In genomic region chr12:72242807-72243206, GRCm38 (mm10) we compare ENCODE assay signal across 22 mouse cellular contexts. TPM values are rescaled to one million over a fixed set of nuclear protein-coding genes. Genes with fewer than 3 reads are reported as not detected.
A peak's percentile ranks its signal among the peaks of the same experiment; 100 is the strongest.
DNase-seq lines count a peak whose midpoint lies in the region; ATAC-seq and TF ChIP-seq lines count a peak whose summit lies in the region.
"Had no signal": no experiment of that assay in that cellular context is flagged by ENCODE, and none has a peak within 500 bp of the region (broad histone marks: within the 10 kb centered on the region; RNA-seq: fewer than 3 reads in every experiment).

No protein-coding gene starts in this region.

- no peak overlapping the region for H3K4me3 ChIP-seq in gastrocnemius, adult 2 months
- H3K4me3 ChIP-seq in midbrain, embryonic 14.5 days (replicated peaks; ENCODE audit: low read depth, low read length): no peak overlapping the region
- H3K4me3 ChIP-seq in midbrain, embryonic 16.5 days (ENCODE audit: low read depth, low read length): no peak overlapping the region
- no peak overlapping the region for H3K4me3 ChIP-seq in stomach, postnatal 0 days (ENCODE audit: low read depth, low read length)
- H3K4me3 ChIP-seq: heart, embryonic 13.5 days; intestine, embryonic 15.5 days; megakaryocyte, embryonic 14.5 days had no signal

- DNase-seq in gastrocnemius, adult 2 months: no peak
- no peak for DNase-seq in gastrocnemius, adult 8-10 months (ENCODE audit: low spot score in 2 of 2)
- DNase-seq in kidney, postnatal 10 days: peak; percentile 21
- DNase-seq in kidney, adult 11 months: no peak
- DNase-seq in midbrain, embryonic 14.5 days: peak; percentile 47
- no peak for DNase-seq in stomach, postnatal 0 days (ENCODE audit: low spot score)
- no peak for DNase-seq in adrenal gland, adult 2 months
- DNase-seq: cerebellum, adult 11 months; gastrocnemius, postnatal 14 days; lung, postnatal 10 days; thymus, adult 2 months had no signal

- WGBS in midbrain, embryonic 14.5 days: 77% methylated on average over 6 of the region's 6 CpGs
- 65% methylated on average over 6 of the region's 6 CpGs for WGBS in midbrain, embryonic 16.5 days
- WGBS in stomach, postnatal 0 days: 59% methylated on average over 6 of the region's 6 CpGs

- no peak overlapping the region for H3K9ac ChIP-seq in midbrain, embryonic 14.5 days (replicated peaks; ENCODE audit: low read length)
- no peak overlapping the region for H3K9ac ChIP-seq in midbrain, embryonic 16.5 days (ENCODE audit: low read depth, low read length)
- no peak overlapping the region for H3K9ac ChIP-seq in stomach, postnatal 0 days (ENCODE audit: low read length)
- H3K9ac ChIP-seq: heart, embryonic 13.5 days; intestine, embryonic 15.5 days had no signal

- no peaks in the 10 kb centered on the region for H3K36me3 ChIP-seq in midbrain, embryonic 14.5 days (ENCODE audit: control insufficient read depth, insufficient read depth, low read length)
- no peaks in the 10 kb centered on the region for H3K36me3 ChIP-seq in midbrain, embryonic 16.5 days (ENCODE audit: control insufficient read depth, insufficient read depth, low read length)
- no peaks in the 10 kb centered on the region for H3K36me3 ChIP-seq in stomach, postnatal 0 days (ENCODE audit: control insufficient read depth, insufficient read depth, low read length)
- H3K36me3 ChIP-seq: G1E; heart, embryonic 13.5 days; intestine, embryonic 15.5 days had no signal

- no peak overlapping the region for H3K4me2 ChIP-seq in midbrain, embryonic 14.5 days (ENCODE audit: low read length)
- no peak overlapping the region for H3K4me2 ChIP-seq in midbrain, embryonic 16.5 days (ENCODE audit: low read length)
- no peak overlapping the region for H3K4me2 ChIP-seq in stomach, postnatal 0 days (replicated peaks; ENCODE audit: low read depth)
- H3K4me2 ChIP-seq: heart, embryonic 13.5 days; intestine, embryonic 15.5 days had no signal

- no peaks in the 10 kb centered on the region for H3K9me3 ChIP-seq in midbrain, embryonic 14.5 days (ENCODE audit: control insufficient read depth, low read length)
- H3K9me3 ChIP-seq in midbrain, embryonic 16.5 days (replicated peaks; ENCODE audit: control insufficient read depth, low read length, poor library complexity, severe bottlenecking): 0 out of 2 replicates have a peak, but pooled peaks cover 2% of the 10 kb centered on the region
- no peaks in the 10 kb centered on the region for H3K9me3 ChIP-seq in stomach, postnatal 0 days (ENCODE audit: control insufficient read depth, low read length)
- H3K9me3 ChIP-seq: G1E; intestine, embryonic 15.5 days; megakaryocyte, embryonic 14.5 days had no signal

- no peak for ATAC-seq in midbrain, embryonic 14.5 days (ENCODE audit: low FRiP score, low TSS enrichment)
- ATAC-seq in midbrain, embryonic 16.5 days: no peak
- no peak for ATAC-seq in stomach, postnatal 0 days (ENCODE audit: low FRiP score, low TSS enrichment)
- ATAC-seq: forebrain, embryonic 14.5 days; intestine, embryonic 15.5 days had no signal

- no peak for TF ChIP-seq EP300 in stomach, postnatal 0 days (optimal IDR thresholded peaks at IDR 0.05)

- 0 out of 2 replicates have a peak, but pooled peaks cover 7% of the 10 kb centered on the region for H3K4me1 ChIP-seq in midbrain, embryonic 14.5 days (ENCODE audit: control insufficient read depth, insufficient read depth, low read length)
- peaks cover 10% of the 10 kb centered on the region for H3K4me1 ChIP-seq in midbrain, embryonic 16.5 days (ENCODE audit: control insufficient read depth, insufficient read depth, low read length)
- no peaks in the 10 kb centered on the region for H3K4me1 ChIP-seq in stomach, postnatal 0 days (replicated peaks; ENCODE audit: control insufficient read depth, insufficient read depth)
- H3K4me1 ChIP-seq: intestine, embryonic 15.5 days; megakaryocyte, embryonic 14.5 days had no signal

- intact Hi-C loops in gastrocnemius, adult 2 months (cut with DNase I): loop anchor here (10.0 kb wide), 1 partner anchor 138 kb away; no protein-coding TSS in a partner anchor

- no peaks in the 10 kb centered on the region for H3K27me3 ChIP-seq in midbrain, embryonic 14.5 days (ENCODE audit: control insufficient read depth, insufficient read depth, low read length)
- H3K27me3 ChIP-seq in midbrain, embryonic 16.5 days (ENCODE audit: control insufficient read depth, insufficient read depth, low read depth, low read length): no peaks in the 10 kb centered on the region
- H3K27me3 ChIP-seq in stomach, postnatal 0 days (ENCODE audit: control insufficient read depth, insufficient read depth, low read length): no peaks in the 10 kb centered on the region
- H3K27me3 ChIP-seq: intestine, embryonic 15.5 days had no signal

- 0 out of 2 replicates have a peak, but pooled peaks have one; percentile 7 for TF ChIP-seq CTCF in gastrocnemius, adult 2 months (IDR thresholded peaks at IDR 0.05)
- TF ChIP-seq CTCF in stomach, postnatal 0 days (IDR thresholded peaks at IDR 0.05; ENCODE audit: low read depth): peak; percentile 50

- no peak overlapping the region for H3K27ac ChIP-seq in gastrocnemius, adult 2 months
- H3K27ac ChIP-seq in midbrain, embryonic 14.5 days (replicated peaks; ENCODE audit: low read depth, low read length): no peak overlapping the region
- no peak overlapping the region for H3K27ac ChIP-seq in midbrain, embryonic 16.5 days (ENCODE audit: low read length)
- no peak overlapping the region for H3K27ac ChIP-seq in stomach, postnatal 0 days (replicated peaks)
- H3K27ac ChIP-seq: heart, embryonic 13.5 days; intestine, embryonic 15.5 days had no signal

RNA-seq across cellular contexts. Expression of gene Ccdc175, which starts 58.0 kb away (rescaled TPM):
- not detected for total RNA-seq in gastrocnemius, adult 2 months (2021)
- total RNA-seq in gastrocnemius, adult 8-10 months (2022): not detected
- 0.08 and 0.11 TPM in 2 replicates for polyA plus RNA-seq in midbrain, embryonic 14.5 days (2014; fragmentation: Nextera tagmentation; extraction: Ambion mirVana)
- polyA plus RNA-seq in midbrain, embryonic 16.5 days (2015; fragmentation: Nextera tagmentation; extraction: Ambion mirVana): not detected in 2 replicates
- not detected in 2 replicates for polyA plus RNA-seq in stomach, postnatal 0 days (2015; fragmentation: Nextera tagmentation; extraction: Ambion mirVana)
- not detected for total RNA-seq in adrenal gland, adult 2 months (2021)
- polyA plus RNA-seq in adrenal gland, adult 2 months (2012; rRNA removed): not detected in 2 replicates
- total RNA-seq: G1E; gastrocnemius, postnatal 14 days; layer of hippocampus, adult 18-20 months had no signal
- polyA plus RNA-seq: C2C12; forebrain, embryonic 14.5 days; G1E; heart, embryonic 13.5 days; hindbrain, embryonic 11.5 days; intestine, embryonic 15.5 days; limb, embryonic 14.5 days; small intestine, adult 2 months; thymus, adult 2 months had no signal

Comparison
In these comparisons a context has a peak if more than half of its experiments do, and no peak if none do; other contexts are left out.
1. DNase-seq: peak in kidney, postnatal 10 days (single experiment) and midbrain, embryonic 14.5 days (single experiment); none in gastrocnemius, adult 2 months (single experiment), gastrocnemius, adult 8-10 months (0 of 2), kidney, adult 11 months (single experiment), stomach, postnatal 0 days (single experiment) and adrenal gland, adult 2 months (single experiment).